Mouse (Mus musculus) limb, embryonic 14.5 days (tissue): ENCODE data around the gene Thrap3. TPM values are rescaled to one million over a fixed set of nuclear protein-coding genes. Genes with fewer than 3 reads are reported as not detected.

Experiments used
- ATAC-seq: fragments of 200-750 bp; cut with Nextera tagmentation; 2 replicates; pipeline ENCODE4 v1.8.0; 2017; ENCODE audit warnings: low read depth, moderate number of reproducible peaks, moderate TSS enrichment; ENCODE audit not compliant: low FRiP score
- DNase-seq: peaks from one replicate; pipeline ENCODE4 v3.0.0-alpha.2; 2015; ENCODE audit warnings: low spot score
- H3K27ac ChIP-seq: fragments of 300-500 bp; sonication (generic); replicated peaks from 2 replicates; pipeline ENCODE4 v1.5.1; 2014; ENCODE audit warnings: low read depth, mild to moderate bottlenecking, low read length, moderate library complexity, mixed read lengths
- H3K27me3 ChIP-seq: fragments of 300-500 bp; sonication (generic); 2 replicates; pipeline ENCODE4 v1.6.1; 2014; ENCODE audit warnings: low read length, mixed read lengths; ENCODE audit not compliant: control insufficient read depth, insufficient read depth
- H3K36me3 ChIP-seq: fragments of 300-500 bp; sonication (generic); 2 replicates; pipeline ENCODE4 v1.6.1; 2014; ENCODE audit warnings: mild to moderate bottlenecking, low read length, moderate library complexity, mixed read lengths; ENCODE audit not compliant: control insufficient read depth, insufficient read depth
- H3K4me1 ChIP-seq: fragments of 300-500 bp; sonication (generic); 2 replicates; pipeline ENCODE4 v1.6.1; 2014; ENCODE audit warnings: antibody characterized with exemption, low read length, mixed read lengths; ENCODE audit not compliant: control insufficient read depth, insufficient read depth
- H3K4me2 ChIP-seq: fragments of 300-500 bp; sonication (generic); replicated peaks from 2 replicates; pipeline ENCODE4 v1.6.1; 2014; ENCODE audit warnings: low read depth, mild to moderate bottlenecking, low read length, moderate library complexity; ENCODE audit not compliant: severe bottlenecking
- H3K4me3 ChIP-seq: fragments of 300-500 bp; sonication (generic); replicated peaks from 2 replicates; pipeline ENCODE4 v1.5.1; 2014; ENCODE audit warnings: low read length
- H3K9ac ChIP-seq: fragments of 300-500 bp; sonication (generic); 2 replicates; pipeline ENCODE4 v1.6.1; 2014; ENCODE audit warnings: mild to moderate bottlenecking, low read depth, low read length, moderate library complexity; ENCODE audit not compliant: severe bottlenecking
- H3K9me3 ChIP-seq: fragments of 300-500 bp; sonication (generic); 2 replicates; pipeline ENCODE4 v1.6.1; 2016; ENCODE audit warnings: low read length; ENCODE audit not compliant: control insufficient read depth
- POLR2A ChIP-seq: fragments of 200-500 bp; IDR thresholded peaks from 2 replicates; pipeline ENCODE4 v1.8.0; 2012; ENCODE audit warnings: inconsistent platforms, mild to moderate bottlenecking, moderate library complexity, borderline replicate concordance; ENCODE audit not compliant: insufficient read depth, insufficient read length; ENCODE audit errors: extremely low read depth
- WGBS: fragments of 180-500 bp; shearing (Covaris S2); extraction: QIAGEN DNeasy Blood & Tissue Kit; methylation state at CpG from one replicate; pipeline ENCODE4 v1.1.7; 2014; 5-methylcytosine and 5-hydroxymethylcytosine counted together
- polyA plus RNA-seq, 2 experiments: library from polyadenylated mRNA; depleted of rRNA in 1 of 2; stranded (reverse) in 1 of 2; unstranded in 1 of 2; fragments of >200 nt; fragmentation: Nextera tagmentation in 1 of 2; extraction: Ambion mirVana in 1 of 2; gene quantifications; 2 replicates each; pipeline versions ENCODE4 v1.2.1 to v1.2.3; 2012 to 2014

Gene Thrap3
- polyA plus RNA-seq, 2 experiments, result 191 to 204 TPM

- no peak overlapping the region for H3K27ac ChIP-seq
- ATAC-seq, result no peak
- no peak for TF ChIP-seq POLR2A
- no peak overlapping the region for H3K4me2 ChIP-seq
- H3K36me3 ChIP-seq, result peaks cover 50% of the 10 kb centered on the region
- DNase-seq, result no peak
- H3K9me3 ChIP-seq, result no peaks in the 10 kb centered on the region
- no peak overlapping the region for H3K9ac ChIP-seq
- H3K4me3 ChIP-seq, result no peak overlapping the region
- peaks cover 5% of the 10 kb centered on the region; the same call in 1 of the 2 replicates for H3K4me1 ChIP-seq
- WGBS, result 75% methylated on average over 13 of the region's 13 CpGs
- H3K27me3 ChIP-seq, result no peaks in the 10 kb centered on the region
Observed at GRCm38 (mm10) chr4:126246202-126246889, 43.8 kb upstream of the Thrap3 start.

DNA sequence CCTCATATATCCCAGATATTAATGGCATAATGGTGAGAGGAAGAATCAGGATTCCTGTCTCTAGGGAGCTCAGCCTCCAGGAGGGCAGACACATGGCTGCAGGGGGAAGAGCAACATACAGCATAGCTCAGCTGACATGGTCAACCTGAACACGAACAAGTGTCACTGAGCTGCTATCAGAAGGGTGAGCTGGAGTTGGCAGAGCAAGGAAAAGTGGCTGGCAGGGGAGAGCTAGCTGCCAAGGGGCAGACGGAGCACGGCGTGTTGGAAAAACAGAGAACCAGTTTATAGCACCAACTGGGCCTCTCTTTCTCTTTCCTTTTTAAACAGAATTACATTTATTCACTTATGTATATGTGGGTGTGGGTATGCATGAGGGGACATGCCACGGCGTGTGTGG, 40.0 kb upstream of the Thrap3 start:
- no peak overlapping the region for H3K4me3 ChIP-seq
- H3K9ac ChIP-seq, result no peak overlapping the region
- WGBS, result 85% methylated on average over 6 of the region's 6 CpGs
- no peaks in the 10 kb centered on the region for H3K9me3 ChIP-seq
- H3K27ac ChIP-seq, result no peak overlapping the region
- ATAC-seq, result no peak
- no peak for DNase-seq
- H3K36me3 ChIP-seq, result peaks cover 65% of the 10 kb centered on the region
- TF ChIP-seq POLR2A, result no peak
- H3K27me3 ChIP-seq, result no peaks in the 10 kb centered on the region
- H3K4me1 ChIP-seq, result no peaks in the 10 kb centered on the region
- H3K4me2 ChIP-seq, result no peak overlapping the region

- Histone ChIP-seq H3K4me2 (no peak overlapping the region), H3K27me3 (no peaks in the 10 kb centered on the region), H3K9me3 (no peaks in the 10 kb centered on the region), H3K9ac (no peak overlapping the region), H3K4me1 (no peaks in the 10 kb centered on the region), H3K4me3 (no peak overlapping the region), H3K27ac (no peak overlapping the region), H3K36me3 (peaks cover 68% of the 10 kb centered on the region)
- WGBS, result 59% methylated on average over 9 of the region's 9 CpGs
- ATAC-seq (no peak), DNase-seq (no peak)
- TF ChIP-seq POLR2A, result no peak
Observed at GRCm38 (mm10) chr4:126241956-126242355, 39.4 kb upstream of the Thrap3 start.

DNA sequence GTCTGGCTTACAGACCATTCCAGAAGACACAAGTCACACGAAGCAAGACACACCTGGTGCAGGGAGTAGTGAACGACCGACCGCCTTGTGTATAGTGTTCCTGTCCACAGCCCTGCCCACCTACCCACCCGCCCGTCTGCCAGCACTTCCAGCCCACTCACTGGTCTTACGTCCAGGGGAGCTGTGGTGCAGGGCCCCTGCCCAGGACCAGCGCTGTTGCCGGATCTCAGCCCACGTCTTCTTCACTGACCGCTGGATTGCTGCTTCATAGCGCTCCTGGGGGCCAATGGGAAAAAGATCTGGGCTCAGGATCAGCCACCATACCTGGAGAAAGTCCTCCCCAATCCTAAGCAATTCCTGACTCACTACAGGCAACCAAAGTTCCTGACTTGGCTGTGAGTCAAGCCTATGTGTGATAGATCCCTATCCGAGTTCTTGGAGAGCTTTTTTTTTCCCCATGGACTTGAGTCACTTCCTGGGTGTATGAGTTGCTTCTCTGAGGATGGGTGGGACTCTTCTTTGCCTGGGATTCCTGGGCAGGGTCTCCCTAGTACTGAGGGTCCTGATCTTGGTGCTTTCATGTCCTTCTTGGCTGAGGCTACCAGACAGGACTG, 37.4 kb upstream of the Thrap3 start:
- Histone ChIP-seq H3K36me3 (peaks cover 77% of the 10 kb centered on the region), H3K4me1 (no peaks in the 10 kb centered on the region), H3K9ac (no peak overlapping the region), H3K4me3 (no peak overlapping the region), H3K27me3 (no peaks in the 10 kb centered on the region), H3K9me3 (no peaks in the 10 kb centered on the region), H3K27ac (no peak overlapping the region), H3K4me2 (no peak overlapping the region)
- ATAC-seq (no peak), DNase-seq (no peak)
- WGBS, result 92% methylated on average over 13 of the region's 13 CpGs
- TF ChIP-seq POLR2A, result no peak

DNA sequence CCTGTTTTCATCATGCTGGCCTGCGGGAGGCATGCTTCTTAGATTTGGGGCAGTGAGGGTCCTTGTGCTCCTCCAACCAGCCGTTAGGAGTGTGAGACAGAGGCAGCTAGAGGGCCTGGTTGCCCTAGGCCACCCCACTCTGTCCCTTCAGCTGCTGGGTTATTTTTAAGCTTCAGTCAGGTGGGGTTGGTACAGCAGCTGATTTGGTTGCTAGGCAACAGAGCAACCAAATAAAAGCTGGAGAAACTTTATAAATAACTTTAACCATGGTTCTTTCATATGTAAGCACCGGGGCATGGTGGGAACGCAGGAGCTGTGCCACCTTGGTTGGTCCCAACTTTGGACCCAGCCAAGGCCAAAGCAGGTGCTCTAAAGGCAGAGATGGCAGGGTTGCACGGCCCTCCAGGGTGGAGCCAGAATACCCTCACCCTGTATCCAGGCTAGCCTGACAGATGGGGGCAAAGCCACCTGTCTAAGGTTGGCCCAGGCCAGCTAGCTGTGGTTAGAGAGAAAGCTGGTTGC, 35.2 kb upstream of the Thrap3 start:
- WGBS, result 59% methylated on average over 5 of the region's 5 CpGs
- peak; percentile 39 for DNase-seq
- Histone ChIP-seq H3K4me3 (no peak overlapping the region), H3K27ac (no peak overlapping the region), H3K9me3 (no peaks in the 10 kb centered on the region), H3K36me3 (peaks cover 96% of the 10 kb centered on the region), H3K4me2 (no peak overlapping the region), H3K27me3 (no peaks in the 10 kb centered on the region), H3K9ac (no peak overlapping the region), H3K4me1 (no peaks in the 10 kb centered on the region)
- TF ChIP-seq POLR2A, result no peak
- peak; percentile 66 for ATAC-seq
